Mouse (Mus musculus) ES-Bruce4 (cell line): ENCODE measurements around the gene Opa3. TPM values are rescaled to one million over a fixed set of nuclear protein-coding genes. Genes with fewer than 3 reads are reported as not detected.
A peak's percentile ranks its signal among the peaks of the same experiment; 100 is the strongest.

Experiments
- H3K27ac ChIP-seq: 2 replicates; pipeline ENCODE4 v1.5.1; 2012; ENCODE audit warnings: low read length, inconsistent platforms; ENCODE audit not compliant: insufficient read depth
- H3K27me3 ChIP-seq: 2 replicates; pipeline ENCODE4 v1.6.1; 2012; ENCODE audit warnings: mild to moderate bottlenecking, low read length, inconsistent platforms; ENCODE audit not compliant: control insufficient read depth, poor library complexity, insufficient read depth, severe bottlenecking
- H3K36me3 ChIP-seq: 2 replicates; pipeline ENCODE4 v1.6.1; 2012; ENCODE audit warnings: inconsistent platforms, mild to moderate bottlenecking, low read length, moderate library complexity; ENCODE audit not compliant: control insufficient read depth, poor library complexity, insufficient read depth, severe bottlenecking
- H3K4me1 ChIP-seq: one replicate; pipeline ENCODE4 v1.8.1; 2011; ENCODE audit warnings: low read length; ENCODE audit not compliant: control insufficient read depth, insufficient read depth
- H3K4me3 ChIP-seq: 2 replicates; pipeline ENCODE4 v1.5.1; 2011; ENCODE audit warnings: low read depth, mild to moderate bottlenecking, low read length
- H3K9ac ChIP-seq: 2 replicates; pipeline ENCODE4 v1.6.1; 2012; ENCODE audit warnings: low read depth, mild to moderate bottlenecking, inconsistent platforms; ENCODE audit not compliant: poor library complexity, severe bottlenecking
- H3K9me3 ChIP-seq: replicated peaks from 2 replicates; pipeline ENCODE4 v1.6.1; 2012; ENCODE audit warnings: mild to moderate bottlenecking, low read length, inconsistent platforms; ENCODE audit not compliant: control insufficient read depth, poor library complexity, insufficient read depth, severe bottlenecking
- CTCF ChIP-seq: IDR thresholded peaks from one replicate; pipeline ENCODE4 v1.8.1; 2011; ENCODE audit warnings: low read depth, low read length
- EP300 ChIP-seq: IDR thresholded peaks from 2 replicates; pipeline ENCODE4 v1.6.1; 2011; ENCODE audit warnings: low read depth, low read length; ENCODE audit not compliant: insufficient read depth
- POLR2A ChIP-seq: IDR thresholded peaks from one replicate; pipeline ENCODE4 v1.8.1; 2011; ENCODE audit warnings: low read length; ENCODE audit not compliant: insufficient read depth
- polyA plus RNA-seq: library from polyadenylated mRNA; stranded (reverse); fragments of >200 nt; gene quantifications from 2 replicates; pipeline ENCODE4 v1.2.4, GENCODE M21; 2011; ENCODE audit warnings: low read depth; ENCODE audit not compliant: missing spikeins, insufficient read depth, insufficient read length

Gene Opa3
- polyA plus RNA-seq, 1 experiment, result 22.3 TPM

- Histone ChIP-seq H3K4me3 (no peak overlapping the region), H3K9me3 (no peaks in the 10 kb centered on the region)
These were observed 7.0 kb downstream of the Opa3 start for GRCm38 (mm10) chr7:19235092-19235671.

GRCm38 (mm10) chr7:19236411-19236810, 8.3 kb downstream of the Opa3 start:
- H3K4me3 ChIP-seq, result no peak overlapping the region
- no peak for TF ChIP-seq POLR2A
- TF ChIP-seq EP300, result no peak
- no peak for TF ChIP-seq CTCF
- peaks cover 2% of the 10 kb centered on the region for H3K4me1 ChIP-seq
- no peak overlapping the region for H3K9ac ChIP-seq
- H3K27me3 ChIP-seq, result no peaks in the 10 kb centered on the region
- no peaks in the 10 kb centered on the region for H3K36me3 ChIP-seq
- no peak overlapping the region for H3K27ac ChIP-seq
- no peaks in the 10 kb centered on the region for H3K9me3 ChIP-seq

More at GRCm38 (mm10) chr7:19235092-19235671, 7.0 kb downstream of the Opa3 start:
- Histone ChIP-seq H3K36me3 (no peaks in the 10 kb centered on the region), H3K4me1 (peaks cover 2% of the 10 kb centered on the region), H3K9ac (no peak overlapping the region), H3K27ac (no peak overlapping the region), H3K27me3 (no peaks in the 10 kb centered on the region)
- TF ChIP-seq EP300 (no peak), CTCF (no peak), POLR2A (no peak)

- no peaks in the 10 kb centered on the region for H3K27me3 ChIP-seq
- no peak for TF ChIP-seq POLR2A
- H3K4me3 ChIP-seq, result no peak overlapping the region
- H3K9me3 ChIP-seq, result no peaks in the 10 kb centered on the region
- H3K27ac ChIP-seq, result no peak overlapping the region
- no peak overlapping the region for H3K9ac ChIP-seq
- H3K4me1 ChIP-seq, result peaks cover 3% of the 10 kb centered on the region
- no peaks in the 10 kb centered on the region for H3K36me3 ChIP-seq
These were observed 10.2 kb downstream of the Opa3 start for GRCm38 (mm10) chr7:19238344-19238743.

GRCm38 (mm10) chr7:19239423-19239822, 11.3 kb downstream of the Opa3 start:
- Histone ChIP-seq H3K9ac (no peak overlapping the region), H3K27ac (peak overlapping the region; percentile 62; the same call in 1 of the 2 replicates), H3K4me3 (no peak overlapping the region), H3K36me3 (no peaks in the 10 kb centered on the region), H3K9me3 (no peaks in the 10 kb centered on the region), H3K4me1 (peaks cover 4% of the 10 kb centered on the region), H3K27me3 (no peaks in the 10 kb centered on the region)
- TF ChIP-seq CTCF, result peak; percentile 87
- TF ChIP-seq EP300, result 0 out of 2 replicates have a peak, but pooled peaks have one; percentile 41
- TF ChIP-seq POLR2A, result no peak

DNA sequence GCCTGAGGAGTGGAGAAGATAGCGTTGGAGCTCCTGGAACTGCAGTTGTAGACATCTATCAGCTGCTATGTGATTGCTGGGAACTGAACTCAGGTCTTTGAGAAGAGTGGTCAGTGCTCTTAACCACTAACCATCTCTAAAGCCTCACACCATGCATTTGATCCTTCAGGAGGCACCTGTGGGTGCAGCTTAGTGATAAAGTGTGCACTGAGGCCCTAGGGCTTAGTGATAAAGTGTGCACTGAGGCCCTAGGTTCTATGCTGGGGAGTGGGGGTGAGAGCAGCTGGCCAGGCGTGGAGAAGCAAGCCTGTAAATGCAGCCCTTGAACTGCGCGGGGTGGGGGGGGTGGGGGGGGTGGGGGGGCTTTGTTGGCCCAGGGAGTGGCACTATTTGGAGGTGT, 11.9 kb downstream of the Opa3 start:
- no peaks in the 10 kb centered on the region for H3K27me3 ChIP-seq
- H3K4me1 ChIP-seq, result peaks cover 4% of the 10 kb centered on the region
- no peak overlapping the region for H3K9ac ChIP-seq
- no peak overlapping the region for H3K4me3 ChIP-seq
- TF ChIP-seq POLR2A, result no peak
- TF ChIP-seq EP300, result no peak
- TF ChIP-seq CTCF, result no peak
- peak overlapping the region; percentile 62; the same call in 1 of the 2 replicates for H3K27ac ChIP-seq
- H3K36me3 ChIP-seq, result no peaks in the 10 kb centered on the region
- no peaks in the 10 kb centered on the region for H3K9me3 ChIP-seq

DNA sequence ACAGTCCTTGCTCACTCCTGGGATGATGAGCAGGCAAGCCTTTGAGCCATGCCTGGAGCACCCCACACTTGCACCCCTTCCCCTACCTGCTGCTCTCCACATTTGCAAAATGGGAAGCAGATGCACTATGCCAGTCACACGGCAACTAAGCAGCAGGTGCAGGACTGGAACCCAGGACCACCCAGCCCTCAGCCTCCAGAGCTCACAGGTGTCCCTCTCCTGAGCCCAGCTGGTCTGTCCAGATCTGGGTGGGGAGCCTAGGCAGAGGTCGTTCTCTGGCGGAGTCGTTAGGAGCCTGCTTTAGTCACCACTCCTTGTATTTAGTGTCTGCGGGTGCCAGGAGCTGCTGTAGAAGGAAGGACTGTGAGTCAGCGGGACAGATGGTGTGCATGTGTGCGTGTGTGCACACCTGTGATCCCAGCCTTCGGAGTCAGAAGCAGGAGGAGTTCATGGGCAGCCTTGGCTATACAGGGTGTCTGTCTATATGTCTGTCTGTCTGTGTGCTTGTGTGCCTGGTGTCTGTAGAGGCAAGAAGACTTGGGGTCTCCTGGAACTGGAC, 12.8 kb downstream of the Opa3 start:
- Histone ChIP-seq H3K4me3 (no peak overlapping the region), H3K4me1 (peaks cover 4% of the 10 kb centered on the region), H3K27ac (no peak overlapping the region), H3K9ac (no peak overlapping the region), H3K9me3 (no peaks in the 10 kb centered on the region), H3K36me3 (0 out of 2 replicates have a peak, but pooled peaks cover 4% of the 10 kb centered on the region), H3K27me3 (no peaks in the 10 kb centered on the region)
- no peak for TF ChIP-seq POLR2A
- no peak for TF ChIP-seq EP300
- TF ChIP-seq CTCF, result no peak
